Mouse (Mus musculus) monocyte, adult 5-6 weeks (primary cell): ENCODE results near the gene Gm21987. TPM values are rescaled to one million over a fixed set of nuclear protein-coding genes. Genes with fewer than 3 reads are reported as not detected.

ENCODE experiments used
- ATAC-seq: fragments of 153-309, 156-312 bp; replicated peaks from 2 replicates; pipeline ENCODE4 v1.8.0; 2017; ENCODE audit warnings: mild to moderate bottlenecking; ENCODE audit not compliant: low TSS enrichment, insufficient number of reproducible peaks, severe bottlenecking, poor library complexity, low FRiP score
- total RNA-seq: library from RNA; stranded (forward); fragments of 200-1000, 200-491, 200-594 nt; gene quantifications from 3 replicates; pipeline ENCODE4 v1.2.3, GENCODE M21; 2017

Gene Gm21987
- total RNA-seq, 1 experiment from 2014 or later, result not detected

DNA sequence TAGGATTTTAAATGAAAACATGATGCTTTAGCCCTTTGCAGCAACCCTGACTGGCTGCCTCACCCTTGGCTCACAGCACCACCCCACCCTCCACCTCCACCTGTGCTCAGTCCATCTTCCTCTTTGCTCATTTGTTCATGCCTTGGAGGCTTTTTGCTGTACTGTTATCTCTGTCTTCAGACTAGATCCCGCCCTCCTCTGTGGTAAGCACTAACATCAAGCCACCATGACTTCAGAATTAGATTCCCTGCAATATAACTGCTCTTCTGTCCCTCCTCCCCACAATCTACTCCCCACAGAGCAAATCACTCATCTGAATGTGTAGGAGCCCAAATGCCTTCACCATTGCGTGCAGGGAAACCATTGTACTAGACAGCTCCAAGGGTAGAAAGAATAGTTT is 36.8 kb downstream of the Gm21987 start:
- ATAC-seq, result no peak

DNA sequence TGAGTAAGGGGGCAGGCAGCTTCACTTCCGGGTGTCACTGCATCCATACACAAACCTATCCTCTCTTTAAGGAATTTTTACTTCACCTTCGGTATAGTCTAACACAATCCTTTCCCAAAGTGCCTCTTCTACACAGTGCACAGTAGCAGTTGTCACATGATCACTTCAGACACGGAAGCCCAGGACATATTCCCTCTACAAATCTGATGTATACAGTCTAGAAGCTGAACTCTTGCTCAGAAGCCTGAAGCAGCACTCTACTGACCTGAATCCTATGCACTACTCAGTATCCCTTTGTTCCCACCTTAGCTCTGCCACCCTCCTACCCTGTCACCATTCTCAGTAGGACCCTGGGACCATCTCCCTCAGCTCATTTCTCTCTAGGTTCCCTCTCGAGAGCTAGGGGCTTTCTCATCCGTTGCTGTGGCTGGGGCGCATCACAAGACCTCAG is 38.4 kb downstream of the Gm21987 start:
- ATAC-seq, result no peak

DNA sequence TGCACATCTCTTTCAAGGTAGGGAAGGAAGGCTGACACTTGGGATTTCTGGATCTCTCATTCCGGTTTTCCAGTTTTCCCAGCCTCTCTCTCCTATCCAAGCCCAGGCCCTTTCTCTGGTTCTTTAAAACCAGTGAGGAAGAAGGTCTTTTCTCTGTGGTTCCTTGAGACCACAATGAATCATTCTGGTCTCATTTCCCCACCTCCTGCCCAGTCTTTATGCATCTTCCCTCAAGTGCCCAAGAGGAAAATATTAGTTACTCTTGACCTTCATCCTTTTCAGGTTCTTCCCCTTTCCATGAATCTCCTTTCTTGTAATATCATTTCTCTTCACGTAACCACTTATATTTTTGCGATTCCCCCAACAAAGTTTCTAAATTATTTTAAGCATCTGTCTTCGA is 38.9 kb downstream of the Gm21987 start:
- ATAC-seq, result no peak

DNA sequence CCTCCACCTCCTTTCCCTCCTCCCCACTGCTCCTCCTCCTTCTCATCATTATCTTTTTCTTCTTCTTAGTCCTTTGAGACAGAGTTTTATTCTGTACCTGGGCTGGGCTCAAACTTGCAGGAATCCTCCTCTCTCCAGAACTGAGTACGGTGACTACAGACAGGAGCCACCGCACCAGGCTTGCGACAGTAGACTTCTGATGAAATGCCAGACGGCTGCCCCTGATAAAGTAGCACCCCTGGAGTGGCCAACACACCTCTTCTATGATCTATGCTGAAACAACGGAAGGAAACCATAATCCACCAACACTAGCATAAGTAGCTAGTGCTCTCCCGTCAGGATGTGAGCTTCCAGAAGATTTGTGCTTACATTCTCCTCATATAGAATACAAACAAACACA is 40.5 kb downstream of the Gm21987 start:
- ATAC-seq, result no peak

DNA sequence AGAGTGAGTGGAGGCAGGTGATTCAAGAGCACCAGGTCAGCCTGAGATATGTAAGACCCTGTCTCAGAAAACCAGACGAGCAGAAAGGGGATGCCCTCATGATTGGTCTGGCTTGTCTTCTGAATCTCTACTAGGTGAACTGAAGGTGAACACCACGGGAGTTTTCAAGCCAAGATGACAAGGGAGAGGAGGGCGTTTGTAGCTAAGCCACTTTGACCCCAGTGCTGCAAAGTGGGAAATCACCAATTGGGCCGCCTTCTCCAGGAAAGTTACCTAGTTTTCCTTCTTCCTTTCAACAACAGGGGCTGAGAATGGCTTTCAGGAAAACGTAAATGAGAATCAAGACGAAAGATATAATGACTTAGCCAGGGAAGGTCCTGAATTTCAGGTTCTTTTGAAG is 41.9 kb downstream of the Gm21987 start:
- no peak for ATAC-seq

DNA sequence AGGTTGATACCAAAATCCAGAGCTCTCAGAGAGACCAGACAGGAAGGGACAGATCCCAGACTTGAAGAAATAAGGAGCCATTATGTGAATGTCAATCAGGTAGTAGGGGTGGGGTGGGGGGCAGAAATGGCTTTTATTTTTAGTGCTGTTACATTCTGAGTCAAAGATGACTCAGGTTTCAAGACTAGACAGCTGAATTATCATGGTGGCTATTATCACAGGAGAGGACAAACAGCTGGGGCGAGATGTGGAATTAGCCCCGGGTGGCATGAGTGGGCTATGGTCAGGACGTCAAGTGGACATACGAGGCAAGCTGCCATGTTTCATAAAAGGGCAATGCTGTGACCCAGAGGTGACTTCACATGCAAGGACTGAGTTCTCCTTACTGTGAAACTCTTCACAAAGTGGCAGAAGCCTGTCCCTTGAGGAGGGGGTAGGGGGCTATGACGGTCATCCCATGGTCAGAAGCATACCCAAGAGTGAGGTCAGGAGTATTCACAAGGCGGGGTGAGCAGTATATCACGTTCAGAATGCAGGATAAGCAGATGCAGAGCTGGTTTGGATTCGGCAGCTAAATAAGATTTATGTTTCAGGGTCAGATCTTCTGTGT is 42.5 kb downstream of the Gm21987 start:
- no peak for ATAC-seq

DNA sequence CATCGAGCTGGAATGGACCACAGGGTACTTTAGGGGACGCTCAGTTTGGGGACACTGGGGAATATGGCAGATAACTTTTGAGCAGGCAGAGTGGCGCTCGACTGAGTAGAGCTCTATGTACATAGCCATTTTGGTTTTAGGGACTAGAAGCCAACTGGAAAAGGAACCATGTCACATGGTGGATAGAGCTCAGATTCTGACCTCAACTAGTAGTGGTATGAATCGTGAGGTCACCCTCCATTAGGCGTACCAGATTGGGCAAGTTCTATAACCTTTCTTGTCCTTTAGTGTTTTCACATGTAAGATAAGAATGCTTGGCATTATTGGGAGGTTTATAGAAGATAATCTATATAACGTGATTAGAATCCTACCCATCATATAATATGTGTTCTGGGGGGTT is 43.5 kb downstream of the Gm21987 start:
- no peak for ATAC-seq

DNA sequence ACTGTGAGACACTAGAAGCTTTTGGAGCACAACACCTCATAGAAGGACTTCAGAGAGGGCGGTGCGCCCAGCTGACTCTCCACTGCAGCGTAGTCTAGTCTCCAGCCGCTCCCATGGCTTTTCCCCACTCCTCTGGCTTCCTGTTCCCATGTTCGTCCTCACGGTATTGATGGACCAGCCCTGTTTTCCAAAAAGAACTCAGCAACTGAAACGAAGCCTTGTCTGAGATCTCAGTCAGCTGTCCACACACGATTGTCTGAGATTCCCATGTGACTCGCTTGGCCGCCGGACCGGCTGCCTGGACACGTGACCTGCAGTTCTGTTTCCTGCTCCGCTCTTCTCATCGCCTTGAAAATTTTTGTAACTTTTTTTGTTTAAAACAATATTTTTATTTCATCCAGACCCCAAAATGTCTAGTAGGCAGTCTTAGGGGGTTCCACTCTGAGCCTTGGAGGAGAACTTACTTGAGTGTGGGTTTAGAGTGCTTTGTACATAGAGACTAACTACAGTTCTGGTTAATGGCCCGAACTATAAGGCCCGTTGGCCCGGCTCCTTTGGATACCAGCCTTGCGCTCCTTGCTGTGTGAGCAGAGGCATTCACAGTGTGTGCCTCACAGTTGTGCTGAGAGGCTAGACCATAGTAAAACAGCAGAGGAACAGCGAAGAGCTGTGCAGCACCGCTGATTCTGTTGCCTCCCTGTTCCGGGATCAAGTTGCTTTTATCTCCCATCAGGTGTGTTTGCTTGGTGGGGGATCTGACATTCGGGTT is 45.5 kb downstream of the Gm21987 start:
- no peak for ATAC-seq

DNA sequence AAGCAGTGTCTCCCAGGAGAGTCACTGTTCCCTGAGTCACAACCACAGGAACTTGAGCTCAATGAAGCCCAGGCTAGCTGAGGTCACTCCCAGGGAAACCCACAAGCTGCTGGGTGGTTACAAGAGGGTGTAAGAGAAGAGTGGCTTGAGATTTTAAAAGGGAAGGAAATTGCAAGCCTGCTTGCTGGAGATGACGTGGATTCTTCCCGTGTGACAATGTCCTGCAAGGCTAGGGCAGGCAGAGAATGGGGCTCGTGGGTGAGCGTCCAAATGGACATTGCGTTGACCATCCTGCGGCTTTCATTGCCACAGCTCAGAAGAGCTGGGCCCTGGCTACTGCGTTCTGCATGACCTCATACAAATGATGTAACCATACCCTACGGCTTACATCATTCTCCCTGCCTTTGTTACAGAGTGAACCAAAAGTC is 47.4 kb downstream of the Gm21987 start:
- ATAC-seq, result peak; percentile 77

DNA sequence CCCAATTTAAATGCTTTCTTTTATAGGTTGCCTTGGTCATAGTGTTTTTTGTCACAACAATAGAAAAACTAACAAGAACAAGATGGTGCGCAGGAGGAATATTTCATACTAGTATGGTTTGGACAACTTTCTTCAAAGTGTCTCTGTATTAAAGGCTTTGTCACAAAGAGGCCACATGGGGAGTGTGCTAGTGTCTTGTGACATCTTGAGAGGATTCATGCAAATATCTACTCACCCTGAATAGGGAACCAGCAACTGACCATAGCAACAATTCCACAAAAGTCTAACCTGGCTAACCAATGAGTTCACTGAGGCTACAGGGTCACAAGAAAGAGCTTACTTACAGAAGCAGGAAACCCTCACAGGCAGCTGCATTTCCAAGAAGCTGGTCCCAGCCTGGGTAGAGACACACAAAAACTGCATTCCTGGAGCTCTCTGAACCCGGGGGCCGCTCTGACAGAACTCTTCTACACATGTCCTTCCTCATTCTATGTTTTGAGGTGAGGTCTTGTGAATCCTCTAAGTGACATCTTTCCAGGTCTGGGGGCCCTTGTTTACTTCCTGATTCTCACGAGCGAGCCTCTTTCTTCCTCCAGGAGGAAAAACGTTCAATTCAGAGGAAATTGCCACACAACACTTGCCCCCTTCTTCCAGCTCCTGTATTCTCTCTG is 48.4 kb downstream of the Gm21987 start:
- ATAC-seq, result peak; percentile 54

DNA sequence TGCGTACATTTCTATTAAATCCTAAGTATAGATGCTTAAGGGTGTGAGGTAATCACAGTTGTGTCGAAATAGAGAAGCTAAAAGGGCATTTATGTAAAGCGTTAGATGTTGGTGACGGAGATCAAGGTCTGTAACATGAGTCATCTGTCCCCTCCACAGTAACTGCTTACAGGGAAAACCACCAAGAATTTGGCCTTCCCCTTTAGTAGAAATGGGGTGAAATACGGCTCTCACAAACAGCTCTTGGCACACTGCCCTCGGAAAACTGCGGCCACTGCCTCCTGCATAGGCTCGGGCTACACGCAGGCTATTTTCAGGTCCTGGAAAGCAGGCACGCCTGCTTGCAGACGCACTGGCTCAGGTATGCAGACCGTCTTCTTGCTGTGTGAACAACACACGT is 49.3 kb downstream of the Gm21987 start:
- peak; percentile 79 for ATAC-seq

DNA sequence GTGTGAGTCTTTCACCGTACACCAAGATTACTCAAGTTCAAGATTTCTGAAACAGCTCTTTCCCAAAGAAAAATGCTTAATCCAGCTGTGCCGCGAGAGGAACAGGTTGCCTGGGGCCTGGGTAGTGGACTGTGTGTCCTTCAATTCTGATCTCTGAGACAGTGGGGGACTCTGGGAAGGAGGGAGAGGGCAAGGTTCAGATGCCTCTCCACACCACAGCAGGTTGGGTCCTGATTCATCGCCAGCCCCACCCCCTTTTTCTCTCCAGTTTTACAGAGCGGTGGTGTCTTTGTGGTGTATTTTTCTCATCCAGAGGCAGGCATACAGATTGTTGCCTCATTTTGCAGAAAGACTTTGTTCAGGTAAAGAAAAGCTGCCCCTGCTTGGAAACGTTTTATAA is 51.4 kb downstream of the Gm21987 start:
- no peak for ATAC-seq

DNA sequence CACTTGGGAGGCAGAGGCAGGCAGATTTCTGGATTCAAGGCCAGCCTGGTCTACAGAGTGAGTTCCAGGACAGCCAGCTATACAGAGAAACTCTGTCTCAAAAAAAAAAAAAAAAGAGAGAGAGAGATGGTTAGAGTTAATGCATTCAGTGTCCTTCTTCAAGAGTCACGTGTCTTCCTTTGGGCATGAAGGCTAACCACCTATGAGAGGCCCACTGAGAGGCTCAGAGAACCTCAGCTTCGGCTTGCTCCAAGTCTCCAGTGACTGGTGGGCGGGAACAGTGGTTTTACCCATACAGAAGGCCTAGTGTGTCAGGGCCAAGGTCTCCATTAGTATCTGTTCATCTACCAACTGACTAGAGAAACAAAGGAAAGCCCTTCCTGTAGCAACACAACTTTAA is 52.2 kb downstream of the Gm21987 start:
- no peak for ATAC-seq

DNA sequence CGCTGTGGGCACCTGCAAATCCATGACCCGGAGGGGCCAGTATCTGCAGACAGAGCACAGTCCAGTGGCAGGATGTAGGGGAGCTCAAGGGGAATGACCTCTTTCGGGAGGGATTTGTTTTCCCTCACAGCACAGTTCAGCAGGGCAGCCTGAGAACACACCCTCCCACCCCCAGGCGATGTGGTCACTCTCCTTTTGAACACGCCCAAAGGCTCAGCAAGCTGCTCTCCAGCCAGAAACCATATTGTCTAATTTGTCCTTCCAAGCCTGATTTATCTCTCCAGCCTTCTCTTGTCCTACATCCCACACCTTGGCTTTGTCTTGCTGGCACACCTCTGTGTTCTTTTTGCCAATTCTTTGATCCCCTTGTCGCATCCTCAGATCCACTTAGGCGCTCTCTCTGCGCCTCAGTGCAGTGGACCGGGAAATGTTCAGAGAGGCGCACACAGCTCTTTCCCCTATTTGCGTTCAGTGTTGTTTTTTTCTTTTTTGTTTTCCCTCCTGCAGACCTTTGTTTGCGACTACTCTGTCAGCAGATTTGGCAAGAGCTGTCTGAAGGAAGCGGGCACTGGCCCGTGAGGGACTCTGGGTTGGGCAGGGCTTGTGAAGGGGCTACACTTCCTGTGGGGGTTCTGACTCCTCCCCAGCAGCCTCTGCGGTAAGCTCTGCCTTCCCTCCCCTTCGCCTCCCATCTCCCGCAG is 52.8 kb downstream of the Gm21987 start:
- ATAC-seq, result peak; percentile 33; the same call in 1 of the 2 replicates

DNA sequence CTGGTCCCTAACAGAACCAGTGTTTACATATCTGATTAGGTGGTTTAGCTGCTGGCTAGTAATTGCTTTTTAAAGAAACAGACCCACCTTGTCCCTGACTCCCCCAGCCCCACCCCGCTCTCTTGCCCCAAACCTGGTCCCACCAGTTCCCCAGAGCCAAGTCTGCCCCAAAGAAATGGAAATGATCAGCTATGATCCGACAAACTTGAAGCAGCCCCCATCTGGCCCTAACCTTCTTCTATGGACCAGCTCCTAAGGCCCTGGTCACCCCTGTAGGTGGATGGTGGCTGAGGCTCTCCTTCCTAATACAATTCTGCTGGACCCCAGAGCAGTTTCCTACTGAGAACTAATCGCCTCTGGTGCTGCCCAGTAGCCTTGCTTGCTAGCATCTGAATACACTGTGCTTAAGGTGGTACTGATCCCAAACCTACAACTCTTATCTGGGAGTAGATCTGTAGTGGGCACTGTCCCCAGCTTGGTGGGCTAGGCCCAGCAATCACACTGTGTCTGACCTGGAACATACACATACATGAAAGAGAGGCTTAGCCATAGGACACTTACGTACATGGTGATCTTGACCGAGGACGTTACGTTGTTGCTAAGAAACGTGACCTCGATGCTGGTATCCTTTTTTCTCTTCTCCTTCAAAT is 53.6 kb downstream of the Gm21987 start:
- ATAC-seq, result no peak

DNA sequence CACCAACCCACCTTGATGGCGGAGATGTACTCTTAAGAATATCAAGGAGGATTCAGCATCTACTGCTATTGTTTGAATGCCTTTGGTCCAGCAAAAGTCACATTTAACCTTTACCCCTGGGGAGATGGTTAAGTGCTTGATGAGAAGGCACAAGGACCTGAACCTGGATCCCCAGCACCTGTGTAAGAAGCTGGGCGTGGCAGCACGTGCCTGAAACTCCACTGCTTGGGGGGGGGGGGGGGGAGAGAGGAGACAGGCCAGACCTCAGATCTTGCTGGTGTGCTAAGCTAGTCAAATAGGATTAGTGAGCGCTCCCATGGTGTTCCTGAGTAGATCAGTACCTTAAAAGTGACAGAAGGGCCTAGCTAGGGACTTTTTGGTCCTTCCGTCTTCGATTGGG is 54.6 kb downstream of the Gm21987 start:
- no peak for ATAC-seq

DNA sequence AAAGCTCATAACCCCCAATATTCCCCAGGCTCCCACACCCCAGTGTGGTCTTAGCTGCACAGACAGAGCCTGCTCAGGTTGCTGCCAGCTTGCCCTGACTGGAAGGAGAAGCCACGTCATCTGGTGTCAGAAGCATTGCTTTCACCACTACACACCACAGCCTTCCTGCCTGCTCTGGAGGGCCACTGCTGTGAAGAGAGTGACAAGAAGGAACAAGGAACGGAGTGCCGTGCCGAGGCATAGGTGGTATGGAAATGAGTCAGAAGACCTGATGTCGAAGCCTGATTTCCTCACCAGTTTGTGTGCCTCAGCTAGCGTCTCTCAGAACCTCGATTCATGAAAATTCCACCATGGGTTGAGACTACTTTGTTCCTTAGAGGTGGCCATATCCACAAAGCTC is 56.8 kb downstream of the Gm21987 start:
- peak; percentile 76 for ATAC-seq

DNA sequence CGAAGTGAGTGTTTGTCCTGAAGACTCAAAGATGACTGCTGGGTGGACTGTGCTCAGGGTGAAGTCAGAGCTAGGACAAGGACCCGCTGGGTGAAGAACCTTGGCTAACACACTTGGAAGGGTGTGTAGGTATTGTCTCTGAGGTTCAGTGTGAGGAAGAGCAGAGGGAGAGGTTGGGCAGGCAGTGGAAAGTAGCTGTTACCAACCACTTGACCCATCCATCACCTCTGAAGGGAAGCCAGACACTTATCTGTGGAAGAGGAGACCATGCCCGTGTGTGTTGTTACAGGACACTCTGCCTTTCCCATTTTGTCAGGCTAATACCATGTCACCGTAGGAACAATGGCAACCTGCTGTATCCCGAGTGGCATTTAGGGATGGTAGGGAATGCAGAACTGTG is 59.5 kb downstream of the Gm21987 start:
- ATAC-seq, result no peak

DNA sequence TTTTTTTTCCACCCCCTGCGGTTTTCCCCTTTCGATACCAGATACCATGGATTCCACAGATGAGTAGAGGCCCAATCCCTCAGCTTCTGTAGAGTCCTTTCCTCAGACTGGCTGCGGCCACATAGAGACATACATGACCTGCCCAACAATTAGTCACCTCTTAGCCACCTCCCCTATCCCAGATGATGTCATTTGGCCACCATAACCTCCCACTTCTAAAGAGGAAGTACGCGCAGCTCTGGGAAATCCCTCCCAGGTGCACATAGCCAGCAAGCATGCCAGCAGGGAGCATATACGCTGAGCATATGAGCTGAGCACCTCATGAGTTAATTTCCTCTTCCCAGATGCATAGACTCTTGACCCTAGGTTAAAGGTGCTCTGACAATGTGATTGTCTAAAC is 59.9 kb downstream of the Gm21987 start:
- ATAC-seq, result peak; percentile 44; the same call in 1 of the 2 replicates
